Mouse (Mus musculus): ENCODE measurements around the gene Kank1. TPM values are rescaled to one million over a fixed set of nuclear protein-coding genes. Genes with fewer than 3 reads are reported as not detected.

Kank1 gene
- polyA plus RNA-seq, 1 experiment from 2014 or later, result 3.5 TPM

- WGBS (ENCODE audit: insufficient replicate concordance), result 59% methylated on average over 5 of the region's 5 CpGs
- Histone ChIP-seq H3K4me2 (no peak overlapping the region), H3K27ac (no peak overlapping the region), H3K9me3 (replicated peaks) (no peaks in the 10 kb centered on the region), H3K4me3 (replicated peaks) (no peak overlapping the region), H3K4me1 (replicated peaks) (no peaks in the 10 kb centered on the region), H3K27me3 (no peaks in the 10 kb centered on the region), H3K9ac (no peak overlapping the region), H3K36me3 (no peaks in the 10 kb centered on the region)
- DNase-seq (no peak), ATAC-seq (ENCODE audit: low read depth) (no peak)
Observed at GRCm38 (mm10) chr19:25285756-25286538, 49.2 kb downstream of the Kank1 start.

GRCm38 (mm10) chr19:25290991-25291520 is 54.3 kb downstream of the Kank1 start:
- no peak for ATAC-seq (ENCODE audit: low read depth)
- H3K4me1 ChIP-seq (replicated peaks), result no peaks in the 10 kb centered on the region
- no peak overlapping the region for H3K4me2 ChIP-seq
- H3K9ac ChIP-seq, result no peak overlapping the region
- H3K27ac ChIP-seq, result no peak overlapping the region
- 68% methylated on average over 5 of the region's 5 CpGs for WGBS (ENCODE audit: insufficient replicate concordance)
- no peaks in the 10 kb centered on the region for H3K9me3 ChIP-seq (replicated peaks)
- H3K27me3 ChIP-seq, result no peaks in the 10 kb centered on the region
- no peak for DNase-seq
- H3K36me3 ChIP-seq, result no peaks in the 10 kb centered on the region
- no peak overlapping the region for H3K4me3 ChIP-seq (replicated peaks)

- Histone ChIP-seq H3K4me2 (no peak overlapping the region), H3K27me3 (no peaks in the 10 kb centered on the region), H3K36me3 (no peaks in the 10 kb centered on the region), H3K4me1 (replicated peaks) (peaks cover 3% of the 10 kb centered on the region; the same call in 1 of the 2 replicates), H3K9me3 (replicated peaks) (no peaks in the 10 kb centered on the region), H3K4me3 (replicated peaks) (no peak overlapping the region), H3K27ac (no peak overlapping the region), H3K9ac (no peak overlapping the region)
- ATAC-seq (ENCODE audit: low read depth) (no peak), DNase-seq (no peak)
- 58% methylated on average over 4 of the region's 4 CpGs for WGBS (ENCODE audit: insufficient replicate concordance)
Observed at GRCm38 (mm10) chr19:25295207-25295606, 58.4 kb downstream of the Kank1 start.

- Histone ChIP-seq H3K9ac (no peak overlapping the region), H3K36me3 (no peaks in the 10 kb centered on the region), H3K27me3 (no peaks in the 10 kb centered on the region), H3K4me3 (replicated peaks) (no peak overlapping the region), H3K27ac (no peak overlapping the region), H3K4me2 (no peak overlapping the region), H3K4me1 (replicated peaks) (peaks cover 3% of the 10 kb centered on the region; the same call in 1 of the 2 replicates), H3K9me3 (replicated peaks) (no peaks in the 10 kb centered on the region)
- 56% methylated on average over 5 of the region's 5 CpGs for WGBS (ENCODE audit: insufficient replicate concordance)
- ATAC-seq (ENCODE audit: low read depth) (no peak), DNase-seq (no peak)
Observed at GRCm38 (mm10) chr19:25297269-25297668, 60.5 kb downstream of the Kank1 start.

- H3K9ac ChIP-seq, result no peak overlapping the region
- H3K4me3 ChIP-seq (replicated peaks), result no peak overlapping the region
- WGBS (ENCODE audit: insufficient replicate concordance), result 61% methylated on average over 14 of the region's 14 CpGs
- H3K36me3 ChIP-seq, result no peaks in the 10 kb centered on the region
- ATAC-seq (ENCODE audit: low read depth) (no peak), DNase-seq (no peak)
- peaks cover 5% of the 10 kb centered on the region; the same call in 1 of the 2 replicates for H3K4me1 ChIP-seq (replicated peaks)
- H3K27ac ChIP-seq, result no peak overlapping the region
- H3K4me2 ChIP-seq, result 0 out of 2 replicates have a peak overlapping the region, but pooled peaks have one; percentile 1
- H3K9me3 ChIP-seq (replicated peaks), result no peaks in the 10 kb centered on the region
- H3K27me3 ChIP-seq, result no peaks in the 10 kb centered on the region
Observed at GRCm38 (mm10) chr19:25299852-25300670, 63.3 kb downstream of the Kank1 start.

DNA sequence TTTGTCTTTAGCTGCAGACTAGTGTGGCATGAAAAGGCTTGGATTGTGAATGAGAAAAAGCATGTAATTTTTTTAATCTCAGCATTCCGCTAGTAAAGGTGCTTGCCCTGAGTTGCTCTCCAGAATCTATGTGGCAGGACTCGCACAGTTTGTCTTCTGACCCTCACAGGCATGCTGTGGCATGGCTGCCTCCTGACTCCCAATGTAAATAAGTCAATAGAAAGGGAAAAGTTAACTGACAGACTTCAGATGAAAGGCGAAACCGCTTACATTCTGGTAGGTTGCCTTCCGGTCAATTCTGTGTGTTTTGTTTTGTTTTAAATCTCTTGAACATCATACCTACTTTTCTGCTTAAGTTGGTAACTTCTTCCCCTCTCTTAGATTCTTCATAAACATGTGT is 64.4 kb downstream of the Kank1 start:
- no peaks in the 10 kb centered on the region for H3K9me3 ChIP-seq (replicated peaks)
- H3K27ac ChIP-seq, result no peak overlapping the region
- H3K27me3 ChIP-seq, result no peaks in the 10 kb centered on the region
- H3K4me1 ChIP-seq (replicated peaks), result peaks cover 5% of the 10 kb centered on the region; the same call in 1 of the 2 replicates
- no peak overlapping the region for H3K4me3 ChIP-seq (replicated peaks)
- no peak overlapping the region for H3K9ac ChIP-seq
- ATAC-seq (ENCODE audit: low read depth) (no peak), DNase-seq (no peak)
- 74% methylated on average over 5 of the region's 5 CpGs for WGBS (ENCODE audit: insufficient replicate concordance)
- H3K4me2 ChIP-seq, result 0 out of 2 replicates have a peak overlapping the region, but pooled peaks have one; percentile 1
- H3K36me3 ChIP-seq, result no peaks in the 10 kb centered on the region

DNA sequence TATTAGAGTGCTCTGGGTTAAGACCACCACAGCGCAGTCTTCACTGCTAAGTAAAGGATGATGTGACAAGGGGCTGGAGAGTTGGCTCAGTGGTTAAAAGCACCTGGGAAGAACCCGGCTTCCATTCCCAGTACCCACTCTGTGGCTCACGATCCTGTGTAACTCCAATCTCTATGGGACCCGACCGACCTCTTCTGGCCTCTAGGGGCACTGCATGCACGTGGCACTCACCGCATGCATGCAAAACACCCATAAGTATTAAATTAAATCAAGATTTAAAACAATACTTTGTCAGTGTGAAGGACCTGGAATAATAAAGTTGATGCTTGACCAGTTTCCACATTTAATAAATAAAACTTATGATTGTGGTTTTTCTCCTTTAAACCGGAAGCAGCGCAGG is 69.5 kb downstream of the Kank1 start:
- Histone ChIP-seq H3K27me3 (no peaks in the 10 kb centered on the region), H3K4me2 (no peak overlapping the region), H3K4me1 (replicated peaks) (peaks cover 7% of the 10 kb centered on the region; the same call in 1 of the 2 replicates), H3K27ac (no peak overlapping the region), H3K36me3 (no peaks in the 10 kb centered on the region), H3K9ac (no peak overlapping the region), H3K4me3 (replicated peaks) (no peak overlapping the region), H3K9me3 (replicated peaks) (no peaks in the 10 kb centered on the region)
- DNase-seq, result no peak
- ATAC-seq (ENCODE audit: low read depth), result no peak
- WGBS (ENCODE audit: insufficient replicate concordance), result 43% methylated on average over 9 of the region's 9 CpGs

GRCm38 (mm10) chr19:25308156-25308555 is 71.4 kb downstream of the Kank1 start:
- ATAC-seq (ENCODE audit: low read depth) (no peak), DNase-seq (no peak)
- no peak overlapping the region for H3K27ac ChIP-seq
- peaks cover 16% of the 10 kb centered on the region; the same call in 1 of the 2 replicates for H3K4me1 ChIP-seq (replicated peaks)
- no peak overlapping the region for H3K9ac ChIP-seq
- 28% methylated on average over 2 of the region's 2 CpGs for WGBS (ENCODE audit: insufficient replicate concordance)
- no peak overlapping the region for H3K4me3 ChIP-seq (replicated peaks)
- H3K4me2 ChIP-seq, result no peak overlapping the region
- no peaks in the 10 kb centered on the region for H3K9me3 ChIP-seq (replicated peaks)
- no peaks in the 10 kb centered on the region for H3K27me3 ChIP-seq
- no peaks in the 10 kb centered on the region for H3K36me3 ChIP-seq

- H3K9ac ChIP-seq, result no peak overlapping the region
- H3K4me2 ChIP-seq, result 0 out of 2 replicates have a peak overlapping the region, but pooled peaks have one; percentile 14
- peaks cover 16% of the 10 kb centered on the region; the same call in 1 of the 2 replicates for H3K4me1 ChIP-seq (replicated peaks)
- H3K4me3 ChIP-seq (replicated peaks), result no peak overlapping the region
- no peak for ATAC-seq (ENCODE audit: low read depth)
- H3K9me3 ChIP-seq (replicated peaks), result no peaks in the 10 kb centered on the region
- DNase-seq, result no peak
- WGBS (ENCODE audit: insufficient replicate concordance), result 28% methylated on average over 12 of the region's 12 CpGs
- H3K36me3 ChIP-seq, result no peaks in the 10 kb centered on the region
- H3K27me3 ChIP-seq, result no peaks in the 10 kb centered on the region
- no peak overlapping the region for H3K27ac ChIP-seq
Observed at GRCm38 (mm10) chr19:25308763-25309162, 72.0 kb downstream of the Kank1 start.

GRCm38 (mm10) chr19:25310989-25311388 is 74.2 kb downstream of the Kank1 start:
- Histone ChIP-seq H3K4me3 (replicated peaks) (no peak overlapping the region), H3K9me3 (replicated peaks) (no peaks in the 10 kb centered on the region), H3K4me2 (no peak overlapping the region), H3K9ac (no peak overlapping the region), H3K4me1 (replicated peaks) (peaks cover 14% of the 10 kb centered on the region; the same call in 1 of the 2 replicates), H3K27ac (peak overlapping the region; percentile 63; the same call in 1 of the 2 replicates), H3K27me3 (no peaks in the 10 kb centered on the region), H3K36me3 (no peaks in the 10 kb centered on the region)
- DNase-seq (no peak), ATAC-seq (ENCODE audit: low read depth) (no peak)
- WGBS (ENCODE audit: insufficient replicate concordance), result 35% methylated on average over 5 of the region's 5 CpGs

DNA sequence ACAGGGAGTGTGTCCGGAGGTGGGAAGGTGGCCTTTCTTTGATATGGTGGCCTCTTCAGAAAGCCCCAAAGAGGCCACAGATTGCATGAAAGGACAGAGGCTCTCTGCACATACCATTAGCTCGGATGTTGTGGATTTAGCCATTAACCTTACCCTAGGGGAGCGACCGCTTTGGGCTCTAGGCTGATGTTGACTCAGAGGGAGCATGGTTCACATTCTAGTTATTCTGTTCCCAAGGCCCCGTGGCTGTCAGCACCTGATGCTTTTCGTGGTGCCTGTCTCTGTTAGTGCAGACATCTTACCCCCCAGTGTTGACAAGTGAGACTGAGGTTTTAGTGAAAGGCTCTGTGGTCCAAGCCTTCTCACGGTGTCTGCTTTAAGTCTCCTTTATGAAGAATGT is 74.9 kb downstream of the Kank1 start:
- 49% methylated on average over 7 of the region's 7 CpGs for WGBS (ENCODE audit: insufficient replicate concordance)
- H3K9me3 ChIP-seq (replicated peaks), result no peaks in the 10 kb centered on the region
- no peak overlapping the region for H3K9ac ChIP-seq
- no peak overlapping the region for H3K4me2 ChIP-seq
- peaks cover 14% of the 10 kb centered on the region; the same call in 1 of the 2 replicates for H3K4me1 ChIP-seq (replicated peaks)
- no peaks in the 10 kb centered on the region for H3K27me3 ChIP-seq
- DNase-seq, result no peak
- peak; percentile 70 for ATAC-seq (ENCODE audit: low read depth)
- peak overlapping the region; percentile 63 for H3K27ac ChIP-seq
- no peak overlapping the region for H3K4me3 ChIP-seq (replicated peaks)
- H3K36me3 ChIP-seq, result no peaks in the 10 kb centered on the region

All from liver, embryonic 13.5 days (tissue).